Mouse (Mus musculus) G1E (cell line): Measurements from ENCODE around the gene Eif1ax.

Experiments
- CTCF ChIP-seq: IDR thresholded peaks from 2 replicates; pipeline ENCODE4 v1.5.1; 2012; ENCODE audit warnings: low read depth, low read length, inconsistent platforms, mixed read lengths
- POLR2AphosphoS5 ChIP-seq: IDR thresholded peaks from 2 replicates; pipeline ENCODE4 v1.6.1; 2012; ENCODE audit warnings: low read depth, low read length, inconsistent platforms; ENCODE audit not compliant: insufficient replicate concordance
- TAL1 ChIP-seq: conservative IDR thresholded peaks from 2 replicates; pipeline ENCODE4 v1.6.1; 2012; ENCODE audit warnings: low read depth, low read length, inconsistent platforms, mixed read lengths

GRCm38 (mm10) chrX:159364506-159364905, 7.5 kb upstream of the Eif1ax start:
- no peak for TF ChIP-seq CTCF
- TF ChIP-seq POLR2AphosphoS5 = no peak
- no peak for TF ChIP-seq TAL1
